Mouse (Mus musculus): ENCODE measurements around the gene Gbp2b.
A peak's percentile ranks its signal among the peaks of the same experiment; 100 is the strongest.
"Not testable (repeated sequence)": the region's sequence is repeated elsewhere in the genome, so short reads cannot be mapped to it uniquely, and the experiment has no call there.

The Gbp2b gene

DNA sequence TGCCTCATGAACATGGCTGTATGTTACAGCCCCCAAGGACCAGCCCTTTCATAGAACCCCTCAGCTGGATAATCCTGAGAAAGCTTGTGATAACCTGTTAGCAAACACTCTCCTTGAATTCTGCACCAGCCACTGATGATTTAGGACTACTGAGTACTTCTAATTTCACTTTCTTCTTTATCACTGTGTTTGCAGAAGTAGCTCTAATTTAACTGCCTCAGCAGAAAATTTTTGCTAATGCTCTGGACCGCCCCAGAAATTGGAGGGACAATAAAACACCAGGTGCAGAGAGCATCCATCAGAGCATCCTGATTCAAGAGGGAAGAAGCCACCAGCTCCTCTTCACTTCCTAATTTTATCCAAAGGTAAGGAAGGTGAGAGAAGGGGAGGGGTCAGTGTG is at the start of gene Gbp2b:
Gene Gbp2b, plus strand, starts transcription at position 301 of the 400 bp plus-strand sequence.
- DNase-seq, result no peak

DNA sequence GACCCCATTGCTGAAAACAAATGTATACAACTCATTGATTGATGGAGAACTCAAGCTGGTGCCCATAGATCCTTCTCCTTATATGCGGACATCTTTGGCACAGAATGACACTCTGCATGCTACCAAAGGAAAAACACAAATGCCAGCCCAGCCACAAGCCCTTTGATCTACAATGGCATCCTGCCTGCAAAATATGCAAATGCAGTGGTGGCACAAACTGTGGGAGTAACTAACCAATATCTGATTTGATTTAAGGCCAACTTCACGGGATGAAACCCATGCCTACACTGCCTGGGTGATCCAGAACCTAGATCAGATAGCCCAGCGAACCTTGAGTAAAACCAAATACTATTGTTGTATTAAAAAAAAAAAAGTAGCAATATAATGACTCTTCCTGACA is 48.0 kb upstream of the Gbp2b start:
- DNase-seq, result peak in 1 of 2 experiments; percentile 11

DNA sequence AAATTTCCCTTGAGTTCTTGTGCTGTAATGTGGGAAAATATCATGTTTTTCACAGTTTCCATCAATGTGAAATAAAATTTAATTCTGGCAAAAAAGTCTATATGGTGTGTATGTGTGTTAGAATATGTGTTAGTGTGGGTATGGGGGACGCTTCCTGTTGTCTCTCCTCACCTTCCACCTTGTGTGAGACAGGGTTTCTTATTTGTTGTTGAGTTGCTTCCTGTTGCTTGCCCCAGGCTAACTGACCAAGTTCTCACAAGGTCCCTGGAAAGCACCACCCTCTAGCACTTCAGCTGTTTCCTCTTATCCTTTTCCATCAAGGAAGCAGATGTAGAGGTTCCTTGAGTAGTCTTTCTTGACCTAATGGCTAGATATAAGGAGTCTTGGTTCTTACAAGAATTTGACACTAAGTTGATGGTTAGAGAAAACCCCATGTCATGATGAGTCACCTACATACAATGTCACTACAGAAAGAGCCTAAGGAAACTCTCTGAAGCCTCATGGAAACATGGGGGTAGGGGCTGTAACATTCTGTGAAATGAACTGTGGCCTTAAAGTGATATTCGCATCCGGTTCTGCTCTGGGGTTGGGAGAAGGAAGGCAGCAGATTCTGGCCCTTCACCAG is 44.5 kb upstream of the Gbp2b start:
- DNase-seq, result no peak

- DNase-seq, result peak; percentile 4 to 43
Measured at GRCm38 (mm10) chr3:142554601-142555000, 40.0 kb upstream of the Gbp2b start.

GRCm38 (mm10) chr3:142555623-142556022 is 39.0 kb upstream of the Gbp2b start:
- peak; percentile 77 to 82 for DNase-seq

- DNase-seq, result peak; percentile 35 to 59
Measured at GRCm38 (mm10) chr3:142559632-142560228, 34.9 kb upstream of the Gbp2b start, which contains the start of gene Gbp3. Gbp3 (plus strand) TSS chr3:142560026.

DNA sequence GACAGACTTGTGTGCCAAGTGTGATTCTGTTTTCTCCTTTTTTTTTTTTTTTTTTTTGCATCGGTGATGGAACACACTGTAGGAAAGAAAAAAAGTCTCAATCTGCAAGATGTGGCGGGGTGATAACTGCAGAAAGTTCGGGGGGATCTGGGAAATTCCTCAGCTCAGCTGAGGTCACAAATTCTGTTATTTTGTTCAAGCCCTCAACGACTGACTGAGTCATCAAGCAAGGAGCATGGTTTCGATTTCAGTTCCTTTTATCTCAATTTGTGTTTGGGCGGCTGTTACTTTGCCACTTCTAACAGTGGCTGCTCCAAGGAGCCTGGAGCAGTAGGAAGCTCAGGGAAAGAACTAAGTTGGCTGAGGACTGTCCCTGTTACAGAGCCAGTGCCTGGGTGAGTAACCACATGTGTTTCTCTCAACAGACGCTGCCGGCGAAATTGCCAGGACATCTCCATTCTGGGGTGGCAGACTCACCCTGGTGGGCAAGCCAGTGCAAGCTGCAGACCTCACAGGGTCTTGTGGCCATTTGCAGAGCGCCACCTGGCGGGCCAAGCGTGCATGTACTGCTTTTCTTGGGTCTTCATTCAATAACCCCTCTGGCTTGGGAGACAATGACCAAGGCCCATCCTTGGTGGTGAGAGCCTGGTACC is 34.2 kb upstream of the Gbp2b start:
- peak; percentile 77 to 87 for DNase-seq

- no peak for DNase-seq
Measured at GRCm38 (mm10) chr3:142561045-142561646, 33.5 kb upstream of the Gbp2b start.

DNA sequence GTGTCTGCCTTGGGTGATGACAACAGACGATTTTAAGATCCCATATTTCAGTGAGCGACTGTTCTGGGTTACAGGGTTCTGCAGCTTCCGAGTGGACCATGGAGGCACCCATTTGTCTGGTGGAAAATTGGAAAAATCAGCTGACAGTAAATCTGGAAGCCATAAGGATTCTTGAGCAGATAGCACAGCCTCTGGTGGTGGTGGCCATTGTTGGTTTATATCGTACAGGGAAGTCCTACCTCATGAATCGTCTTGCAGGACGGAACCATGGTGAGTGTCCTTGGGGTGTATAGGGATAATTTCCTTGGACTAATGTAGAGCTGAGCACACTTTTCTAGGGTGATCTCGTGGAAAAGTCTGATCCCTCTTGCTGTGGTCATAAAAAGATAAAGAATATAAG is 33.0 kb upstream of the Gbp2b start:
- no peak for DNase-seq

DNA sequence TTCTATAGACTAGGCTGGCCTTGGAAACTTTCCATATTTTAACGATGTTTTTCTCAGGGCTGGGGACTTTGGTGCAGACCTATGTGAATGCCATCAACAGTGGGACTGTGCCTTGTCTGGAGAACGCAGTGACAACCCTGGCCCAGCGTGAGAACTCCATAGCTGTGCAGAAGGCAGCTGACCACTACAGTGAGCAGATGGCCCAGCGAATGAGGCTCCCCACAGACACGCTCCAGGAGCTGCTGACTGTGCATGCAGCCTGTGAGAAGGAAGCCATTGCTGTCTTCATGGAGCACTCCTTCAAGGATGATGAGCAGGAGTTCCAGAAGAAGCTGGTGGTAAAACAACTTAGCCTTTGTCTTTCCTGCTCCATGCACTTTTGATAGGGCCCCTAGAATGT is 27.2 kb upstream of the Gbp2b start:
- DNase-seq, result not testable (repeated sequence)

- no peak for DNase-seq
Measured at GRCm38 (mm10) chr3:142570738-142571137, 23.9 kb upstream of the Gbp2b start.

DNA sequence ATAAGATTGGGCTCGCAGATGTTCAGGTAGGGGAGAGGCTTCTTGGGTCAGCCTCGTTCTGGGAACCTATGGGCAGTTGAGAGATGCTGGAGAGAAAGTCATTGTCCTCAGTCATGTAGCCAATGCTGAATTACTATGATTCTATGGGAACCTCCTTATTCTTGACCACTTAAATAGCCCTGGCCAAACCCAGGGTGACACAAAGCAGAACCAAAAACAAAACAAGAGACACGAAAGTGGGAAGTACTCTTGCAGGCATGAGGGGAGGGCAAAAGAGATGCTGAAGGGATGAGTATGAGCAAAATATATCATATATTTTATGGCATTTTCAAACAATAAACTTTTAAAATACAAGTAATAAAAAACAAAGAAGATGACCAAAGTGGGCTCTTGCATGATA is 17.5 kb upstream of the Gbp2b start:
- DNase-seq, result no peak

DNA sequence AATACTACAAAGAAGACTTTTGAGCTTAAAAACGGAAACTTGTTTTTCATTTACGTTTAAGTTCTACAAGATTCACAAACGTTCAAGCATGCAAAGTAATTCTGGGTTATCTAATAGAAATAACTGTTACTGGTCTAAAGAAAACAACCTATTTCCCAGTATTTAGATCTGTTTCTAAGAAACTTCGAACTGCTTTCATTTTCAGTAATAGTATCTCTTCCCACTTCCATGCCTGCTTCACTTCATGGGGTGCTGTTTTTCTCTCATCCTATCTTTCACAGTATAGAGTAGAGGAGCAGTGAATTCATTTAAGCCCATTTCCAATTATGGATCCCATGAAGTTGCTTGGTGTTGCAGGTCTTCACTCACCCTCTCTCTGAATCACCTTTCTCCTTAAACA is 16.3 kb upstream of the Gbp2b start:
- DNase-seq, result no peak

GRCm38 (mm10) chr3:142583067-142583466 is 11.6 kb upstream of the Gbp2b start:
- DNase-seq, result no peak

- no peak for DNase-seq
Measured at GRCm38 (mm10) chr3:142587386-142587785, 7.3 kb upstream of the Gbp2b start.

DNA sequence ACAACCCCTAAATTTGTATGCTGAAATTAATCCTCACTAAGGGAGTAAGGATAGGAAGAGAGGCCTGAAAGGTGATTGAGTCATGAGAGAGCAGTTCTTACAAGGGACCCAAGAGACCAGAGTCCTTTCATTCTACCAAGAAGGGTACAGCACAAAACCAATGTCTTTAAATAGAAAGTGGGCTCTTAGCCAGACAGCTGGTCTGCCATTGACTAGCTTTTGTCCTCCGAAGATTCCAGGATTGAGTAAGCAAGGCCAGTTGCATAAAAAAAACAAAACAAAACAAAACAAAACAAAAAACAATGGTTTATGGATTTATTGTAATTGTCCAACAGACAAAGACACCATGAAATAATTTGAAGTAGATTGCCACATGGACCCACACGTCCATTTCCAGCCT is 5.8 kb upstream of the Gbp2b start:
- no peak for DNase-seq

DNA sequence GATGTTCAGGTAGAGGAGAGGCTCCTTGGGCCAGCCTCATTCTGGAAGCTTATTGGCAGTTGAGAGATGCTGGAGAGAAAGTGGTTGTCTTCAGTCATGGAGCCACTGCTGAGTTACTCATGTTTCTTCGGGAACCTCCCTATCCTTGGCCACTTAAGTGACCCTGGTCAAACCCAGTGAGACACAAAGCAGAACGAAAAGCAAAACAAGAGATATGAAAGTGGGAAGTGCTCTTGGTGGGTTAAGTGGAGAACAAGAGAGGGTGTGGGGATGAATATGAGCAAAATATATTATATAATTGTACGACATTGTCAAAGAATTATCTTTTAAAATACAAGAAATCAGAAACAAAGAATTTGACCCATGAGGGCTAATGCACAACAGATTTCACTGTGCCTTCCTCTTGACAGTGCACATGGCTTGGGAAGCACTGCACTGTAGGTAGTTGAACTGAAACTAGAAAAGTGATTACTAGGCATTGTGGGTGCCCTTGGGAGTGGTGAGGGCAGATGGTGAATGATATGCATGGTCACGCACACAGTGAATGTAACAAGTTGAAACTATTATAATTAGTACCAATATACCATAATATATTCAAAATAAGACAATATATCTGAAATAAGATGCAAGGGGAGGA is 4.1 kb upstream of the Gbp2b start:
- no peak for DNase-seq

- no peak for DNase-seq
Measured at GRCm38 (mm10) chr3:142597923-142598322, 3.3 kb downstream of the Gbp2b start.

- no peak for DNase-seq
Measured at GRCm38 (mm10) chr3:142601675-142602074, 7.0 kb downstream of the Gbp2b start.

DNA sequence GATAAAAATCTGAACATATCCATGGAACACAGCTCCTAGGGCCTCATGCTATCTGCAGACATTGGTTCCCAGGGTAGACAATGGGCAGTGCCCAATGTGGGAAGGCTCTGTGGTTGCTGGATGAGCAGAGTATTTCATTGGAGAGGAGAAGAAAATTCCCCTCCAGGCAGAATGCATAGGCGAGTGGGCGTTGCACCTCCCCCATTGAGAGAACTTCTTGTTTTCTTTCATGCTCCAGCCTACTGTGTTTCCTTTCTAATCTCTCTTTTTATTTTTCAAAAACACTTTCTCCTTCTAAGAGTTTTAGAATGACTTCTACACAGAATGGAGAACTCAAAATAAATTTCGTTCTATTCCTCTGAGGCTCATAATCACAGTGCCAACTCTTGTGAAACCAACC is 24.0 kb downstream of the Gbp2b start:
- DNase-seq, result no peak

DNA sequence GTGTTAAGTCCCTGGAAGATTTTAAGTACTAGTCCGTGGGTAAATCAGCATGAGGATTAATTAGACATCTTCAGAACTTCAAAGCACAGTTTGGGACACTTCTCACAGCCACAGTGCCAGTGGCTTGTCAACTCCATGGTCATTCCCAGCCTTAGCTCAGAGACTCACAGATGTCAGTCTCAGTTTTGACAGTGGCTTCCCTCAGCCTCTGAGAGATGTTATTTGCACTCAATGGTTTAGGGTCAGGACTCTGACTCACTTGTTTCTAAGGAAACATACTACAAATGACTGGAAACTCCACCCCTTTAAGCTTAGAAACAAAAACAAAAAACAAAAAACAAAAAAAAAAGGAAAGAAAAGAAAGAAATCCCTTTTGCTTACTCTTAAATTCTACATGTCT is 25.0 kb downstream of the Gbp2b start:
- no peak for DNase-seq

- peak; percentile 16 to 32 for DNase-seq
Measured at GRCm38 (mm10) chr3:142620111-142620955, 25.7 kb downstream of the Gbp2b start, which contains the start of gene Gbp2. Gbp2 (plus strand) TSS chr3:142620602.
